7 mouse cellular contexts compared by ENCODE assay signal in genomic region chr13:90394815-90395241, GRCm38 (mm10).
A peak's percentile ranks its signal among the peaks of the same experiment; 100 is the strongest.
DNase-seq lines count a peak whose midpoint lies in the region; ATAC-seq and TF ChIP-seq lines count a peak whose summit lies in the region.

No protein-coding gene starts in this region.

- H3K4me1 ChIP-seq in stomach, embryonic 16.5 days (ENCODE audit: control insufficient read depth, insufficient read depth, low read length): peaks cover 6% of the 10 kb centered on the region; the same call in 1 of the 2 replicates

- WGBS in stomach, embryonic 16.5 days: 27% methylated on average over 5 of the region's 5 CpGs

- peak in 1 of 2 experiments; percentile 21 for DNase-seq in layer of hippocampus, adult 2 months (ENCODE audit: low spot score in 2 of 2)
- no peak for DNase-seq in layer of hippocampus, adult 9-10 months (ENCODE audit: low spot score)
- DNase-seq in cerebellum, adult 9-11 months: peak; percentile 18
- DNase-seq in frontal cortex, postnatal 14 days (ENCODE audit: low spot score in 2 of 2): peak; percentile 12 to 15
- DNase-seq in left cerebral cortex, postnatal 4 days: peak; percentile 52
- no peak for DNase-seq in urinary bladder, adult 2 months (ENCODE audit: low spot score)

- no peak for TF ChIP-seq CTCF in layer of hippocampus, adult 2 months (conservative IDR thresholded peaks at IDR 0.05)

- no peak overlapping the region for H3K4me3 ChIP-seq in layer of hippocampus, adult 2 months
- H3K4me3 ChIP-seq in stomach, embryonic 16.5 days (replicated peaks; ENCODE audit: low read length): no peak overlapping the region

- ATAC-seq in stomach, embryonic 16.5 days (ENCODE audit: insufficient read depth, low FRiP score): peak; percentile 75; the same call in 1 of the 2 replicates

- H3K27me3 ChIP-seq in stomach, embryonic 16.5 days (ENCODE audit: control insufficient read depth, insufficient read depth, low read length): no peaks in the 10 kb centered on the region

- no peaks in the 10 kb centered on the region for H3K9me3 ChIP-seq in stomach, embryonic 16.5 days (replicated peaks; ENCODE audit: control insufficient read depth, low read length)

- H3K27ac ChIP-seq in layer of hippocampus, adult 2 months: peak overlapping the region; percentile 54; the same call in 1 of the 2 replicates
- H3K27ac ChIP-seq in stomach, embryonic 16.5 days (ENCODE audit: low read length): no peak overlapping the region

- H3K4me2 ChIP-seq in stomach, embryonic 16.5 days (ENCODE audit: low read depth, low read length): peak overlapping the region; percentile 29; the same call in 1 of the 2 replicates

- intact Hi-C loops in left cerebral cortex, postnatal 4 days (cut with DNase I): no loop called here

- no peak overlapping the region for H3K9ac ChIP-seq in stomach, embryonic 16.5 days (ENCODE audit: low read length)

- no peaks in the 10 kb centered on the region for H3K36me3 ChIP-seq in stomach, embryonic 16.5 days (ENCODE audit: control insufficient read depth, insufficient read depth, low read length)

Comparison
In these comparisons a context has a peak if more than half of its experiments do, and no peak if none do; other contexts are left out.
1. DNase-seq: peak in cerebellum, adult 9-11 months (single experiment), frontal cortex, postnatal 14 days (2 of 2) and left cerebral cortex, postnatal 4 days (single experiment); none in layer of hippocampus, adult 9-10 months (single experiment) and urinary bladder, adult 2 months (single experiment).